Mouse (Mus musculus): Measurements from ENCODE around the gene Nfatc2ip.

DNA sequence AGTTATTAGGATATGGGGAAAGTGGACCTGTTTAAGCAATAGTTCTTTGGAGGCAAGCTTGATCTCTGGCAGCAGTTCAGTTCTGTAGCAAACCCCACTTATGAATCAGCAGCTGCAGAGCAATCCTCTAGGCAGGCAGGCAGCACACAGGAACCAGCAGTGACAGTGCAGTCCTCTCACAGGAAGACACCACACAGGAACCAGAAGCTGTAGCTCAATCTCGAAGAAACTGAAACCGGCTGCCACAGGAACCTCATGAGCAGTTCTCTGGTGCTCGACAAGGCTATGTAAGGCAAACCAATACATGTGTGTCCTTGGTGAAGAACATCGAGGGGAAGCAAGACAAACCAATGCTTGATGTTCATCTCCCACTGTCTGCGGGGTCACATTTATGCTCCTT is 25.2 kb upstream of the Nfatc2ip start:
- TF ChIP-seq CTCF (IDR thresholded peaks at IDR 0.05; ENCODE audit: borderline replicate concordance, control insufficient read depth, extremely low read depth, insufficient read depth, low read length, poor library complexity) (no peak), POLR2A (IDR thresholded peaks at IDR 0.05; ENCODE audit: control insufficient read depth, extremely low read depth, insufficient read depth, low read length, poor library complexity) (no peak)

Data from thymus, adult 2 months (tissue).